Mouse (Mus musculus): ENCODE data around the gene Rad9b.

GRCm38 (mm10) chr5:122397495-122397894 is 43.5 kb upstream of the Rad9b start:
- no peak for TF ChIP-seq POLR2A (IDR thresholded peaks at IDR 0.05; ENCODE audit: borderline replicate concordance, extremely low read depth, low read depth, low read length)
- no peak for TF ChIP-seq CTCF (IDR thresholded peaks at IDR 0.05; ENCODE audit: insufficient read depth, low read length)
